Mouse (Mus musculus) kidney, adult 18-20 months (tissue): ENCODE results near the gene Sp2.

Experiments used
- DNase-seq: peaks from one replicate; pipeline ENCODE4 v3.0.0; 2021

Sp2 gene

GRCm38 (mm10) chr11:96969746-96970145, 13.0 kb downstream of the Sp2 start:
- DNase-seq, result peak; percentile 61

- peak; percentile 42 for DNase-seq
These were observed 13.5 kb downstream of the Sp2 start for GRCm38 (mm10) chr11:96969280-96969722.

- DNase-seq, result no peak
These were observed 14.3 kb downstream of the Sp2 start for GRCm38 (mm10) chr11:96968476-96968875.

- no peak for DNase-seq
These were observed 15.1 kb downstream of the Sp2 start for GRCm38 (mm10) chr11:96967544-96968269.

- DNase-seq, result no peak
These were observed 15.7 kb downstream of the Sp2 start for GRCm38 (mm10) chr11:96966914-96967543.

- no peak for DNase-seq
These were observed 16.6 kb downstream of the Sp2 start for GRCm38 (mm10) chr11:96966172-96966571.

GRCm38 (mm10) chr11:96963580-96963979, 19.2 kb downstream of the Sp2 start:
- DNase-seq, result peak; percentile 95

GRCm38 (mm10) chr11:96957061-96957805, 25.5 kb downstream of the Sp2 start:
- DNase-seq, result no peak

GRCm38 (mm10) chr11:96956009-96956724, 26.6 kb downstream of the Sp2 start:
- no peak for DNase-seq

GRCm38 (mm10) chr11:96955094-96955493, 27.7 kb downstream of the Sp2 start:
- no peak for DNase-seq

- no peak for DNase-seq
These were observed 29.9 kb downstream of the Sp2 start for GRCm38 (mm10) chr11:96952896-96953295.

- no peak for DNase-seq
These were observed 30.3 kb downstream of the Sp2 start for GRCm38 (mm10) chr11:96952426-96952825.

GRCm38 (mm10) chr11:96950767-96951166, 32.0 kb downstream of the Sp2 start:
- DNase-seq, result no peak

- DNase-seq, result no peak
These were observed 34.9 kb downstream of the Sp2 start for GRCm38 (mm10) chr11:96947849-96948248.

- DNase-seq, result no peak
These were observed 36.3 kb downstream of the Sp2 start for GRCm38 (mm10) chr11:96946498-96946897.

- no peak for DNase-seq
These were observed 37.7 kb downstream of the Sp2 start for GRCm38 (mm10) chr11:96944844-96945580.

- peak; percentile 92 for DNase-seq
These were observed 38.9 kb downstream of the Sp2 start, which contains the start of gene Pnpo for GRCm38 (mm10) chr11:96943746-96944304. Gene Pnpo, minus strand, starts transcription at chr11:96943986.

GRCm38 (mm10) chr11:96941989-96942590, 40.7 kb downstream of the Sp2 start:
- no peak for DNase-seq

- no peak for DNase-seq
These were observed 41.9 kb downstream of the Sp2 start for GRCm38 (mm10) chr11:96940578-96941465.

- no peak for DNase-seq
These were observed 44.3 kb downstream of the Sp2 start for GRCm38 (mm10) chr11:96938426-96938800.
